Mouse (Mus musculus): ENCODE measurements at regions not wholly inside any gene's neighbourhood (a gene's known extent, or its start where the extent isn't known, plus 50 kb on each side); places are given as distances from the start of the nearest gene placed in this dataset.

- H3K27ac ChIP-seq (ENCODE audit: low read length): no peak overlapping the region
- H3K4me1 ChIP-seq (replicated peaks; ENCODE audit: control insufficient read depth, insufficient read depth, low read length): no peaks in the 10 kb centered on the region
- no peak for ATAC-seq (ENCODE audit: low read depth)
- no peak overlapping the region for H3K9ac ChIP-seq (ENCODE audit: low read length)
- no peak overlapping the region for H3K4me2 ChIP-seq (ENCODE audit: low read depth, low read length)
- H3K4me3 ChIP-seq (ENCODE audit: low read length): no peak overlapping the region
- no peaks in the 10 kb centered on the region for H3K9me3 ChIP-seq (ENCODE audit: control insufficient read depth, low read length)
- no peaks in the 10 kb centered on the region for H3K27me3 ChIP-seq (ENCODE audit: control insufficient read depth, insufficient read depth, low read depth, low read length)
- H3K36me3 ChIP-seq (ENCODE audit: control insufficient read depth, insufficient read depth, low read length): no peaks in the 10 kb centered on the region
Measured at GRCm38 (mm10) chr3:47348451-47348850, 900.4 kb upstream of the Pabpc4l start.

- 24% methylated on average over 2 of the region's 2 CpGs for WGBS
- no peaks in the 10 kb centered on the region for H3K27me3 ChIP-seq (ENCODE audit: control insufficient read depth, insufficient read depth, low read depth, low read length)
Measured at GRCm38 (mm10) chr3:47316356-47317028, 868.5 kb upstream of the Pabpc4l start.

GRCm38 (mm10) chr3:47281783-47282182, 833.8 kb upstream of the Pabpc4l start:
- WGBS: 42% methylated on average over 1 of the region's 1 CpGs
- Histone ChIP-seq H3K36me3 (ENCODE audit: control insufficient read depth, insufficient read depth, low read length) (no peaks in the 10 kb centered on the region), H3K9me3 (ENCODE audit: control insufficient read depth, low read length) (no peaks in the 10 kb centered on the region), H3K4me2 (ENCODE audit: low read depth, low read length) (no peak overlapping the region), H3K27ac (ENCODE audit: low read length) (no peak overlapping the region), H3K4me1 (replicated peaks; ENCODE audit: control insufficient read depth, insufficient read depth, low read length) (no peaks in the 10 kb centered on the region), H3K4me3 (ENCODE audit: low read length) (no peak overlapping the region), H3K27me3 (ENCODE audit: control insufficient read depth, insufficient read depth, low read depth, low read length) (no peaks in the 10 kb centered on the region), H3K9ac (ENCODE audit: low read length) (no peak overlapping the region)
- no peak for ATAC-seq (ENCODE audit: low read depth)

More at GRCm38 (mm10) chr3:47316356-47317028, 868.5 kb upstream of the Pabpc4l start:
- H3K36me3 ChIP-seq (ENCODE audit: control insufficient read depth, insufficient read depth, low read length): no peaks in the 10 kb centered on the region
- no peak overlapping the region for H3K4me3 ChIP-seq (ENCODE audit: low read length)
- H3K4me2 ChIP-seq (ENCODE audit: low read depth, low read length): no peak overlapping the region
- no peaks in the 10 kb centered on the region for H3K9me3 ChIP-seq (ENCODE audit: control insufficient read depth, low read length)
- no peaks in the 10 kb centered on the region for H3K4me1 ChIP-seq (replicated peaks; ENCODE audit: control insufficient read depth, insufficient read depth, low read length)
- H3K27ac ChIP-seq (ENCODE audit: low read length): no peak overlapping the region
- peak; percentile 88 for ATAC-seq (ENCODE audit: low read depth)
- H3K9ac ChIP-seq (ENCODE audit: low read length): no peak overlapping the region

GRCm38 (mm10) chr3:47280270-47280669, 832.3 kb upstream of the Pabpc4l start:
- Histone ChIP-seq H3K4me3 (ENCODE audit: low read length) (no peak overlapping the region), H3K4me1 (replicated peaks; ENCODE audit: control insufficient read depth, insufficient read depth, low read length) (no peaks in the 10 kb centered on the region), H3K27ac (ENCODE audit: low read length) (no peak overlapping the region), H3K9me3 (ENCODE audit: control insufficient read depth, low read length) (no peaks in the 10 kb centered on the region), H3K27me3 (ENCODE audit: control insufficient read depth, insufficient read depth, low read depth, low read length) (no peaks in the 10 kb centered on the region), H3K4me2 (ENCODE audit: low read depth, low read length) (no peak overlapping the region), H3K9ac (ENCODE audit: low read length) (no peak overlapping the region), H3K36me3 (ENCODE audit: control insufficient read depth, insufficient read depth, low read length) (no peaks in the 10 kb centered on the region)
- ATAC-seq (ENCODE audit: low read depth): no peak
- 45% methylated on average over 5 of the region's 5 CpGs for WGBS

GRCm38 (mm10) chr3:47241030-47241429, 793.0 kb upstream of the Pabpc4l start:
- Histone ChIP-seq H3K9ac (ENCODE audit: low read length) (no peak overlapping the region), H3K9me3 (ENCODE audit: control insufficient read depth, low read length) (no peaks in the 10 kb centered on the region), H3K4me3 (ENCODE audit: low read length) (no peak overlapping the region), H3K27ac (ENCODE audit: low read length) (no peak overlapping the region), H3K27me3 (ENCODE audit: control insufficient read depth, insufficient read depth, low read depth, low read length) (no peaks in the 10 kb centered on the region), H3K4me1 (replicated peaks; ENCODE audit: control insufficient read depth, insufficient read depth, low read length) (no peaks in the 10 kb centered on the region), H3K4me2 (ENCODE audit: low read depth, low read length) (no peak overlapping the region), H3K36me3 (ENCODE audit: control insufficient read depth, insufficient read depth, low read length) (no peaks in the 10 kb centered on the region)
- ATAC-seq (ENCODE audit: low read depth): no peak
- 69% methylated on average over 3 of the region's 3 CpGs for WGBS

- no peak for ATAC-seq (ENCODE audit: low read depth)
- no peak overlapping the region for H3K27ac ChIP-seq (ENCODE audit: low read length)
- WGBS: 91% methylated on average over 6 of the region's 6 CpGs
- H3K4me3 ChIP-seq (ENCODE audit: low read length): no peak overlapping the region
- H3K27me3 ChIP-seq (ENCODE audit: control insufficient read depth, insufficient read depth, low read depth, low read length): no peaks in the 10 kb centered on the region
- H3K9ac ChIP-seq (ENCODE audit: low read length): no peak overlapping the region
- H3K4me2 ChIP-seq (ENCODE audit: low read depth, low read length): no peak overlapping the region
- H3K4me1 ChIP-seq (replicated peaks; ENCODE audit: control insufficient read depth, insufficient read depth, low read length): no peaks in the 10 kb centered on the region
- H3K9me3 ChIP-seq (ENCODE audit: control insufficient read depth, low read length): no peaks in the 10 kb centered on the region
- H3K36me3 ChIP-seq (ENCODE audit: control insufficient read depth, insufficient read depth, low read length): no peaks in the 10 kb centered on the region
Measured at GRCm38 (mm10) chr3:47230234-47230633, 782.2 kb upstream of the Pabpc4l start.

GRCm38 (mm10) chr3:47218587-47218986, 770.6 kb upstream of the Pabpc4l start:
- H3K36me3 ChIP-seq (ENCODE audit: control insufficient read depth, insufficient read depth, low read length): no peaks in the 10 kb centered on the region
- no peak for ATAC-seq (ENCODE audit: low read depth)
- H3K9me3 ChIP-seq (ENCODE audit: control insufficient read depth, low read length): no peaks in the 10 kb centered on the region
- no peak overlapping the region for H3K4me3 ChIP-seq (ENCODE audit: low read length)
- no peak overlapping the region for H3K9ac ChIP-seq (ENCODE audit: low read length)
- H3K27ac ChIP-seq (ENCODE audit: low read length): no peak overlapping the region
- H3K4me2 ChIP-seq (ENCODE audit: low read depth, low read length): no peak overlapping the region
- WGBS: 46% methylated on average over 1 of the region's 1 CpGs
- H3K27me3 ChIP-seq (ENCODE audit: control insufficient read depth, insufficient read depth, low read depth, low read length): no peaks in the 10 kb centered on the region
- no peaks in the 10 kb centered on the region for H3K4me1 ChIP-seq (replicated peaks; ENCODE audit: control insufficient read depth, insufficient read depth, low read length)

GRCm38 (mm10) chr3:47213141-47213540, 765.1 kb upstream of the Pabpc4l start:
- WGBS: 71% methylated on average over 2 of the region's 2 CpGs
- Histone ChIP-seq H3K4me2 (ENCODE audit: low read depth, low read length) (no peak overlapping the region), H3K9me3 (ENCODE audit: control insufficient read depth, low read length) (no peaks in the 10 kb centered on the region), H3K4me3 (ENCODE audit: low read length) (no peak overlapping the region), H3K27ac (ENCODE audit: low read length) (no peak overlapping the region), H3K4me1 (replicated peaks; ENCODE audit: control insufficient read depth, insufficient read depth, low read length) (no peaks in the 10 kb centered on the region), H3K27me3 (ENCODE audit: control insufficient read depth, insufficient read depth, low read depth, low read length) (no peaks in the 10 kb centered on the region), H3K36me3 (ENCODE audit: control insufficient read depth, insufficient read depth, low read length) (no peaks in the 10 kb centered on the region), H3K9ac (ENCODE audit: low read length) (no peak overlapping the region)
- no peak for ATAC-seq (ENCODE audit: low read depth)

- no peak for ATAC-seq (ENCODE audit: low read depth)
- no peaks in the 10 kb centered on the region for H3K36me3 ChIP-seq (ENCODE audit: control insufficient read depth, insufficient read depth, low read length)
- no peaks in the 10 kb centered on the region for H3K27me3 ChIP-seq (ENCODE audit: control insufficient read depth, insufficient read depth, low read depth, low read length)
- no peak overlapping the region for H3K27ac ChIP-seq (ENCODE audit: low read length)
- no peak overlapping the region for H3K4me2 ChIP-seq (ENCODE audit: low read depth, low read length)
- no peak overlapping the region for H3K9ac ChIP-seq (ENCODE audit: low read length)
- H3K9me3 ChIP-seq (ENCODE audit: control insufficient read depth, low read length): no peaks in the 10 kb centered on the region
- no peaks in the 10 kb centered on the region for H3K4me1 ChIP-seq (replicated peaks; ENCODE audit: control insufficient read depth, insufficient read depth, low read length)
- no peak overlapping the region for H3K4me3 ChIP-seq (ENCODE audit: low read length)
Measured at GRCm38 (mm10) chr3:47197584-47197983, 749.6 kb upstream of the Pabpc4l start.

GRCm38 (mm10) chr3:47184226-47184625, 736.2 kb upstream of the Pabpc4l start:
- WGBS: 79% methylated on average over 3 of the region's 3 CpGs
- Histone ChIP-seq H3K27me3 (ENCODE audit: control insufficient read depth, insufficient read depth, low read depth, low read length) (no peaks in the 10 kb centered on the region), H3K36me3 (ENCODE audit: control insufficient read depth, insufficient read depth, low read length) (no peaks in the 10 kb centered on the region), H3K9ac (ENCODE audit: low read length) (no peak overlapping the region), H3K9me3 (ENCODE audit: control insufficient read depth, low read length) (no peaks in the 10 kb centered on the region), H3K4me2 (ENCODE audit: low read depth, low read length) (no peak overlapping the region), H3K4me3 (ENCODE audit: low read length) (no peak overlapping the region), H3K4me1 (replicated peaks; ENCODE audit: control insufficient read depth, insufficient read depth, low read length) (no peaks in the 10 kb centered on the region), H3K27ac (ENCODE audit: low read length) (no peak overlapping the region)
- no peak for ATAC-seq (ENCODE audit: low read depth)
